In the genomic region with DNA sequence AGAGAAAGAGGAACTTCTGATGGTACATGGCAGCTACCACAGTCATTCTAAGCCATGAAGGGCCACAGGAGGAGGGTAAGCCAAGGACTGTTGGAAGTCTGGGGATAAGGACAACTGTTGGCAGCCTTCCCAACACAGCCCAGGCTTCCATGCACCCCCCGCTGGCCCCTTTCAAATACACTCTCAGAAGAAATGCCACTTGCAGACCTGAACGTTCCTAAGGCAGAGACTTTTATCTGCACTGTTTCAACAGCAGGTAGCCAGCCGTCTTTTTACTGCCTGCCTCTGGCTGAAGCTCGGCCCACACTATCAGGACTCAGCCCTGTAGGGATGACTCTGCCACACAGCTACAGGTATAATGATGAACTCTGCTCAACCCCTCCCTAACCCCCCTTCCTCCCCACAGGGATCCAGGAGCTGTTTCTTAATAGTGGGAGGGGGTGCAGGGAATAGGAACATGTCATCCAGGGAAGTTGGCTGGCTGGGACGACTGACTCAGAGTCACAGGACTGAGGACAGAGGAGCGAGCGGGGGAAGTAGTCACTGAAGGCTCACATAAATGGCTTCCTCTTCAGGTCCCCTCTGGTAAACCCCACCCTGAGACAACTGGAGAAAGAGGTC, we compare ENCODE assay signal across 9 mouse cellular contexts. TPM values are rescaled to one million over a fixed set of nuclear protein-coding genes. Genes with fewer than 3 reads are reported as not detected.
DNase-seq lines count a peak whose midpoint lies in the region; ATAC-seq lines count a peak whose summit lies in the region.
"Had no signal": no experiment of that assay in that cellular context is flagged by ENCODE, and none has a peak within 500 bp of the region (broad histone marks: within the 10 kb centered on the region; RNA-seq: fewer than 3 reads in every experiment).

No protein-coding gene starts in this region.

- peak overlapping the region; percentile 27 for H3K4me2 ChIP-seq in heart, embryonic 12.5 days
- H3K4me2 ChIP-seq in lung, embryonic 15.5 days, result peak overlapping the region; percentile 22; the same call in 1 of the 2 replicates
- H3K4me2 ChIP-seq: neural tube, embryonic 12.5 days had no signal

- H3K27me3 ChIP-seq in heart, embryonic 12.5 days (replicated peaks), result no peaks in the 10 kb centered on the region
- no peaks in the 10 kb centered on the region for H3K27me3 ChIP-seq in lung, embryonic 15.5 days
- H3K27me3 ChIP-seq: neural tube, embryonic 12.5 days had no signal

- H3K27ac ChIP-seq in heart, embryonic 12.5 days (ENCODE audit: poor library complexity, severe bottlenecking), result peak overlapping the region; percentile 84
- H3K27ac ChIP-seq in lung, embryonic 15.5 days, result peak overlapping the region; percentile 83
- H3K27ac ChIP-seq: neural tube, embryonic 12.5 days had no signal

- peaks cover 90% of the 10 kb centered on the region for H3K4me1 ChIP-seq in heart, embryonic 12.5 days (replicated peaks)
- peaks cover 92% of the 10 kb centered on the region for H3K4me1 ChIP-seq in lung, embryonic 15.5 days

- H3K36me3 ChIP-seq in heart, embryonic 12.5 days, result peaks cover 30% of the 10 kb centered on the region
- peaks cover 8% of the 10 kb centered on the region for H3K36me3 ChIP-seq in lung, embryonic 15.5 days

- peak; percentile 67 for DNase-seq in gastrocnemius, postnatal 25 days
- no peak for DNase-seq in gastrocnemius, adult 8-10 months (ENCODE audit: low spot score in 2 of 2)
- peak; percentile 66 for DNase-seq in 3134 (ENCODE audit: extremely low read depth, insufficient read length, low spot score)
- DNase-seq in cerebellum, adult 18-20 months, result peak; percentile 63 to 76
- peak; percentile 62 for DNase-seq in testis, postnatal 14 days (ENCODE audit: low spot score)
- no peak for DNase-seq in urinary bladder, postnatal 4 days (ENCODE audit: low spot score in 2 of 2)

- ATAC-seq in heart, embryonic 12.5 days (ENCODE audit: insufficient number of reproducible peaks, low FRiP score), result no peak
- ATAC-seq in lung, embryonic 15.5 days (ENCODE audit: borderline replicate concordance, extremely low read depth, low FRiP score, low TSS enrichment), result no peak

- no peaks in the 10 kb centered on the region for H3K9me3 ChIP-seq in heart, embryonic 12.5 days (replicated peaks)
- no peaks in the 10 kb centered on the region for H3K9me3 ChIP-seq in lung, embryonic 15.5 days
- H3K9me3 ChIP-seq: neural tube, embryonic 12.5 days had no signal

- no peak overlapping the region for H3K4me3 ChIP-seq in heart, embryonic 12.5 days
- no peak overlapping the region for H3K4me3 ChIP-seq in lung, embryonic 15.5 days
- H3K4me3 ChIP-seq: neural tube, embryonic 12.5 days had no signal

- no peak overlapping the region for H3K9ac ChIP-seq in heart, embryonic 12.5 days
- H3K9ac ChIP-seq in lung, embryonic 15.5 days, result no peak overlapping the region
- H3K9ac ChIP-seq: neural tube, embryonic 12.5 days had no signal

- 20% methylated on average over 7 of the region's 7 CpGs for WGBS in heart, embryonic 12.5 days
- 35% methylated on average over 7 of the region's 7 CpGs for WGBS in lung, embryonic 15.5 days

RNA-seq across cellular contexts. Expression of gene Lrp1, which starts 24.5 kb away (rescaled TPM):
- total RNA-seq in gastrocnemius, postnatal 25 days (2021), result 10 to 100 TPM; 58.1 to 64.3 TPM
- total RNA-seq in gastrocnemius, adult 8-10 months (2022), result 10 to 100 TPM; 25.5 to 45.5 (median 36.3) TPM
- polyA plus RNA-seq in heart, embryonic 12.5 days (2016; fragmentation: Nextera tagmentation; extraction: Ambion mirVana), result 43.3 and 46.1 TPM in 2 replicates
- polyA plus RNA-seq in lung, embryonic 15.5 days (2015; fragmentation: Nextera tagmentation; extraction: Ambion mirVana), result 72.6 and 73.6 TPM in 2 replicates

RNA-seq across cellular contexts. Expression of gene Stat6, which starts 46.4 kb away (rescaled TPM):
- 10 to 100 TPM; 16.5 to 21.8 TPM for total RNA-seq in gastrocnemius, postnatal 25 days (2021)
- 10 to 100 TPM; 14.1 to 15.3 (median 14.2) TPM for total RNA-seq in gastrocnemius, adult 8-10 months (2022)
- polyA plus RNA-seq in heart, embryonic 12.5 days (2016; fragmentation: Nextera tagmentation; extraction: Ambion mirVana), result 27.8 and 28.2 TPM in 2 replicates
- polyA plus RNA-seq in lung, embryonic 15.5 days (2015; fragmentation: Nextera tagmentation; extraction: Ambion mirVana), result 33.1 and 37.6 TPM in 2 replicates

Comparison
In these comparisons a context has a peak if more than half of its experiments do, and no peak if none do; other contexts are left out.
1. DNase-seq: peak in gastrocnemius, postnatal 25 days (single experiment), 3134 (single experiment), cerebellum, adult 18-20 months (2 of 2) and testis, postnatal 14 days (single experiment); none in gastrocnemius, adult 8-10 months (0 of 2) and urinary bladder, postnatal 4 days (0 of 2).